Mouse (Mus musculus) layer of hippocampus, adult 18-20 months (tissue): Measurements from ENCODE around the gene Wipi2. TPM values are rescaled to one million over a fixed set of nuclear protein-coding genes. Genes with fewer than 3 reads are reported as not detected.
A peak's percentile ranks its signal among the peaks of the same experiment; 100 is the strongest.

Source experiments
- DNase-seq, 2 experiments: peaks; one replicate each; pipeline ENCODE4 v3.0.0; 2022; ENCODE audit warnings: low spot score in 2 of 2
- total RNA-seq, 2 experiments: library from RNA; stranded (reverse); gene quantifications; 2 replicates each; pipeline ENCODE4 v1.2.3; 2021

Wipi2 gene
- total RNA-seq, 2 experiments from 2014 or later = 100.0 to 107 TPM

GRCm38 (mm10) chr5:142628726-142629662 is 1.5 kb downstream of the Wipi2 start:
- peak; percentile 96 to 98 for DNase-seq

- DNase-seq = no peak
Measured at GRCm38 (mm10) chr5:142629663-142630025, 2.1 kb downstream of the Wipi2 start.

GRCm38 (mm10) chr5:142630224-142630623 is 2.7 kb downstream of the Wipi2 start:
- DNase-seq = no peak

- DNase-seq = no peak
Measured at GRCm38 (mm10) chr5:142637823-142638222, 10.3 kb downstream of the Wipi2 start.

- no peak for DNase-seq
Measured at GRCm38 (mm10) chr5:142640088-142640487, 12.6 kb downstream of the Wipi2 start.

- no peak for DNase-seq
Measured at GRCm38 (mm10) chr5:142641331-142642051, 14.0 kb downstream of the Wipi2 start.

GRCm38 (mm10) chr5:142648162-142648561 is 20.7 kb downstream of the Wipi2 start:
- DNase-seq = no peak

- peak in 1 of 2 experiments; percentile 71 for DNase-seq
Measured at GRCm38 (mm10) chr5:142649460-142650050, 22.1 kb downstream of the Wipi2 start.

GRCm38 (mm10) chr5:142650390-142650789 is 22.9 kb downstream of the Wipi2 start:
- no peak for DNase-seq

- DNase-seq = peak in 1 of 2 experiments; percentile 18
Measured at GRCm38 (mm10) chr5:142650794-142651497, 23.4 kb downstream of the Wipi2 start.

- no peak for DNase-seq
Measured at GRCm38 (mm10) chr5:142652266-142652665, 24.8 kb downstream of the Wipi2 start.

GRCm38 (mm10) chr5:142660656-142661434 is 33.3 kb downstream of the Wipi2 start:
- DNase-seq = peak; percentile 36 to 65

- DNase-seq = no peak
Measured at GRCm38 (mm10) chr5:142667921-142668320, 40.4 kb downstream of the Wipi2 start.

GRCm38 (mm10) chr5:142668556-142669263 is 41.2 kb downstream of the Wipi2 start:
- DNase-seq = no peak

- peak in 1 of 2 experiments; percentile 34 for DNase-seq
Measured at GRCm38 (mm10) chr5:142669726-142670125, 42.2 kb downstream of the Wipi2 start.

GRCm38 (mm10) chr5:142673082-142673481 is 45.6 kb downstream of the Wipi2 start:
- DNase-seq = no peak

GRCm38 (mm10) chr5:142678141-142678571 is 50.7 kb downstream of the Wipi2 start:
- peak in 1 of 2 experiments; percentile 67 for DNase-seq

- no peak for DNase-seq
Measured at GRCm38 (mm10) chr5:142679065-142679464, 51.6 kb downstream of the Wipi2 start.

GRCm38 (mm10) chr5:142681911-142682310 is 54.4 kb downstream of the Wipi2 start:
- DNase-seq = no peak

- DNase-seq = peak in 1 of 2 experiments; percentile 37
Measured at GRCm38 (mm10) chr5:142682529-142682928, 55.0 kb downstream of the Wipi2 start.
